Mouse (Mus musculus): ENCODE results near the gene Chrna3.

Chrna3 gene

GRCm38 (mm10) chr9:54994381-54994780 lies 32.0 kb downstream of the Chrna3 start:
- no peak for DNase-seq

DNA sequence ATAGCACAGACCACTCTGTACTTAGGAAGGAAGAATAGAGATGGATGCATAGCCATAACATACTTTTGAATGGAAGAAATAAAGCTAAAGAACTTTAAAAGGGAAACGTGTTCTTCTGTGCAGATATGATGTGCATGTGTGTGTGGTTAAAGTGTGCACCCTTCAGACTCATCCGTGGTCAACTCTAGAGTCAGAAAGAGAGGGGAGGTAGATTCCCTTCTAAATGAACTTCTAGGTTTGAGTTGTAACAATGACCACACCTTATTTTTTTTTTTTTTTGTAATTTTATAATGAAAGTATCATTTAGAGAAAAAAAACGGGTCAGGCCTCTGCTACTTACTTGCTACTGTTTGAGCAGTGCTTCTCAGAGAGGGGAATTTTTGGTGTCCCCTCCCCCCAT lies 36.0 kb downstream of the Chrna3 start:
- no peak for DNase-seq

DNA sequence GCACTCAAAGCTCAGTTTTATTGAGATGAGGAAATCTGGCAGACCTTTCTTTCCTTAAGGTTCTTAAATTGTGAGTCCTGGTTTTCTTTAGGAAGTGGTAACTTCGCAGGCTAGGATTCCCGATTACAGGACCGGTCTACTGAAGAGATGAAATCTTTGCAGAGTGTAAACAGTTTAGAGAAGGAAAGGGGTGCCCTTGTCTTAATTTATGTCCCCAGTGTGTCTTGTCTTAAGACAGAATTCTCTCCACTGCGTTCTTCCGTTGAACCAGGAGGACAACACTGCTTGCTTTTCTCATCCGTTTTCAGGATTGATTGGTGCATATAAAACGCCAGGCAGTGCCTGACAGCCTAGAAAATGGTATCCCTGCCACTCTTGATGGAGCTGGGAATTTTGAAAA lies 44.0 kb downstream of the Chrna3 start:
- DNase-seq, result no peak

GRCm38 (mm10) chr9:54981291-54982191 lies 44.8 kb downstream of the Chrna3 start:
- DNase-seq, result peak; percentile 20

DNA sequence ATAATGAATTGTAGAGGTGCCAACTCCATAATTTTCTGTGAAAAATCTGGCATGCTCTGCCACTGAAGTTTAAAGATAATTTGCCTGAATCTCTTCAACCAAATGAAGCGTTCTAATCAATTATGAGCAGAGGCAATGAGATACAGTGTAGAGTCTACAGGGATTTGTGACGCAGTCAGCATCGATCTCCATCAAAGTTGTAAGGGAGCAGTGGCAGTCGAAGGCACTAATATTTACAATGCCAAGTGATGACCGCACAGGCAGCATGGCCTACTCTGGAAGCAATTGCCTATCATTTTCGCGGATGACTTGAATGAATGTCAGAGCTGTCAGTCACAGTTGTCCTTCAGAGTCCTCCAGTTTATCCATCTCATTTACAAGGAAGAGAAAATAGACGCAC lies 45.7 kb downstream of the Chrna3 start, which contains the start of gene Chrna5:
Chrna5 (plus strand) TSS at position 207 of the 400 bp plus-strand sequence.
- DNase-seq, result no peak

DNA sequence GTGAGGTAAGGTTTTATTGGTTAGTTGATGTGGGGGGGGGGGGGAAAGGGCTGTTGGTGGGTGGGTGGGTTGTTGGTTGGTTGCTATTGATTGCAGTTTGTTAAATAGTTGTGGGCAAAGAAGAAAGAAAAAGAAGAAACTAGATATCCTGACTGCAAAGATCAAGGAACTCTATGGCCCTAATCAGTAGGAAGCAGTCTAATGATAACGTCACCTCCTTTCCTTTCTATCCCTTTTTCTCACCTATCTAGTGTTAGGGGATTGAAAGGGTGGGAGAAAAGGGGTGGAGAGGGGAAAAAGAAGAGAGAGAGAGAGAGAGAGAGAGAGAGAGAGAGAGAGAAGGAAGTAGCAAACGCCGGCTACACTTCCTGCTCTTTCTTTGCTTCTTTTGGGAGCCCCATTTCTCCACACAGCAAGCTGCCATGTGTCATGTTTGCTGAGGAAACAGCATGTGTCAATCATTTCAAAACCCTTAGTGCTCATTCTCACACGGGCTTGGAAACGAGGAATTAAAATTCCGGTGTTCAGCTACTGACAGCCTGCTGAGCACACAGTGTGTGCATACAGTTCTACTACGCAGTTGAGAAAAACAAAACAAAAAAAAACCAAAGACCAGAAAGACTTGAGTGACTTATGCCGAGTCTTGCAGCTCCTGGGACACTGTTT lies 56.3 kb downstream of the Chrna3 start:
- no peak for DNase-seq

- DNase-seq, result no peak
Observed at GRCm38 (mm10) chr9:54963669-54964068, 62.7 kb downstream of the Chrna3 start.

- no peak for DNase-seq
Observed at GRCm38 (mm10) chr9:54961059-54961458, 65.3 kb downstream of the Chrna3 start.

Measured in kidney, adult 9 months (tissue).